Mouse (Mus musculus) C2C12 (cell line): ENCODE measurements around the gene Dip2c.

ENCODE experiments used
- CTCF ChIP-seq: IDR thresholded peaks from one replicate; pipeline ENCODE4 v1.5.1; 2011; ENCODE audit not compliant: control insufficient read depth, insufficient read depth, insufficient read length
- USF1 ChIP-seq: IDR thresholded peaks from one replicate; pipeline ENCODE4 v1.6.1; 2011; ENCODE audit warnings: low read depth, mild to moderate bottlenecking, control low read depth, moderate library complexity

- no peak for TF ChIP-seq CTCF
- no peak for TF ChIP-seq USF1
These were observed 213.4 kb downstream of the Dip2c start for GRCm38 (mm10) chr13:9489696-9490095.
